Mouse (Mus musculus): ENCODE measurements around the gene Cyp2a5. TPM values are rescaled to one million over a fixed set of nuclear protein-coding genes. Genes with fewer than 3 reads are reported as not detected.

Gene Cyp2a5
- polyA plus RNA-seq, 1 experiment from 2014 or later, result not detected

Other genes starting within 250 kb of the Cyp2a5 start
- not detected in 2 replicates for gene Vmn1r185, start 216.8 kb upstream of the Cyp2a5 start, polyA plus RNA-seq (2016; fragmentation: Nextera tagmentation; extraction: Ambion mirVana)
- not detected in 2 replicates for gene Cyp2b23, start 148.9 kb upstream of the Cyp2a5 start, polyA plus RNA-seq (2016; fragmentation: Nextera tagmentation; extraction: Ambion mirVana)
- gene Cyp2b19, start 78.2 kb upstream of the Cyp2a5 start, polyA plus RNA-seq (2016; fragmentation: Nextera tagmentation; extraction: Ambion mirVana), result not detected in 2 replicates
- not detected in 2 replicates for gene Cyp2g1, start 26.4 kb upstream of the Cyp2a5 start, polyA plus RNA-seq (2016; fragmentation: Nextera tagmentation; extraction: Ambion mirVana)
- gene Cyp2a22, start 104.1 kb downstream of the Cyp2a5 start, polyA plus RNA-seq (2016; fragmentation: Nextera tagmentation; extraction: Ambion mirVana), result not detected in 2 replicates
- 0.32 and 0.42 TPM in 2 replicates for gene Cyp2a12, start 193.8 kb downstream of the Cyp2a5 start, polyA plus RNA-seq (2016; fragmentation: Nextera tagmentation; extraction: Ambion mirVana)